Mouse (Mus musculus) heart, embryonic 16.5 days (tissue): Measurements from ENCODE around the gene Abhd17c. TPM values are rescaled to one million over a fixed set of nuclear protein-coding genes. Genes with fewer than 3 reads are reported as not detected.

ENCODE experiments used
- ATAC-seq: fragments of 200-750 bp; cut with Nextera tagmentation; replicated peaks from 2 replicates; pipeline ENCODE4 v1.8.0; 2017; ENCODE audit warnings: moderate number of reproducible peaks; ENCODE audit not compliant: insufficient read depth, low FRiP score; ENCODE audit errors: extremely low read depth
- H3K27ac ChIP-seq: fragments of 300-500 bp; sonication (generic); 2 replicates; pipeline ENCODE4 v1.5.1; 2014; ENCODE audit warnings: mild to moderate bottlenecking, low read length, control low read depth, moderate library complexity
- H3K27me3 ChIP-seq: fragments of 300-500 bp; sonication (generic); 2 replicates; pipeline ENCODE4 v1.6.1; 2014; ENCODE audit warnings: low read length, mixed read lengths; ENCODE audit not compliant: control insufficient read depth, insufficient read depth
- H3K36me3 ChIP-seq: fragments of 300-500 bp; sonication (generic); 2 replicates; pipeline ENCODE4 v1.6.1; 2014; ENCODE audit not compliant: control insufficient read depth, insufficient read depth
- H3K4me1 ChIP-seq: fragments of 300-500 bp; sonication (generic); 2 replicates; pipeline ENCODE4 v1.6.1; 2014; ENCODE audit warnings: low read length, mixed read lengths; ENCODE audit not compliant: control insufficient read depth, insufficient read depth
- H3K4me2 ChIP-seq: fragments of 300-500 bp; sonication (generic); 2 replicates; pipeline ENCODE4 v1.6.1; 2014; ENCODE audit warnings: low read depth, mild to moderate bottlenecking, control low read depth, low read length
- H3K4me3 ChIP-seq: fragments of 300-500 bp; sonication (generic); 2 replicates; pipeline ENCODE4 v1.5.1; 2014; ENCODE audit warnings: mild to moderate bottlenecking, control low read depth, low read length
- H3K9ac ChIP-seq: fragments of 300-500 bp; sonication (generic); 2 replicates; pipeline ENCODE4 v1.6.1; 2014; ENCODE audit warnings: low read length, control low read depth
- H3K9me3 ChIP-seq: fragments of 300-500 bp; sonication (generic); replicated peaks from 2 replicates; pipeline ENCODE4 v1.6.1; 2016; ENCODE audit warnings: low read length; ENCODE audit not compliant: control insufficient read depth
- WGBS: fragments of 180-500 bp; shearing (Covaris S2); extraction: QIAGEN DNeasy Blood & Tissue Kit; methylation state at CpG from one replicate; pipeline ENCODE4 v1.1.7; 2014; 5-methylcytosine and 5-hydroxymethylcytosine counted together
- polyA plus RNA-seq: library from polyadenylated mRNA; unstranded; fragments of >200 nt; fragmentation: Nextera tagmentation; extraction: Ambion mirVana; gene quantifications from 2 replicates; pipeline ENCODE4 v1.2.1, GENCODE M21; 2015

Abhd17c gene
- polyA plus RNA-seq, 1 experiment from 2014 or later = 14.5 TPM

GRCm38 (mm10) chr7:84147746-84148145 lies 3.9 kb downstream of the Abhd17c start:
- no peaks in the 10 kb centered on the region for H3K9me3 ChIP-seq
- WGBS = 71% methylated on average over 1 of the region's 1 CpGs
- no peak overlapping the region for H3K4me3 ChIP-seq
- no peak for ATAC-seq
- H3K27ac ChIP-seq = no peak overlapping the region
- H3K9ac ChIP-seq = no peak overlapping the region
- H3K4me1 ChIP-seq = peaks cover 68% of the 10 kb centered on the region
- 0 out of 2 replicates have a peak, but pooled peaks cover 3% of the 10 kb centered on the region for H3K36me3 ChIP-seq
- H3K4me2 ChIP-seq = no peak overlapping the region
- no peaks in the 10 kb centered on the region for H3K27me3 ChIP-seq

- H3K9ac ChIP-seq = no peak overlapping the region; the same call in 1 of the 2 replicates
- no peaks in the 10 kb centered on the region for H3K27me3 ChIP-seq
- peak overlapping the region; percentile 21 for H3K27ac ChIP-seq
- peaks cover 88% of the 10 kb centered on the region for H3K4me1 ChIP-seq
- 0 out of 2 replicates have a peak, but pooled peaks cover 3% of the 10 kb centered on the region for H3K36me3 ChIP-seq
- no peak for ATAC-seq
- H3K4me2 ChIP-seq = no peak overlapping the region
- 35% methylated on average over 2 of the region's 2 CpGs for WGBS
- no peak overlapping the region for H3K4me3 ChIP-seq
- H3K9me3 ChIP-seq = no peaks in the 10 kb centered on the region
Measured at GRCm38 (mm10) chr7:84145633-84146032, 6.1 kb downstream of the Abhd17c start.

GRCm38 (mm10) chr7:84142736-84143473 lies 8.8 kb downstream of the Abhd17c start:
- H3K27ac ChIP-seq = peak overlapping the region; percentile 34; the same call in 1 of the 2 replicates
- ATAC-seq = no peak
- H3K4me1 ChIP-seq = peaks cover 90% of the 10 kb centered on the region
- H3K27me3 ChIP-seq = no peaks in the 10 kb centered on the region
- H3K9ac ChIP-seq = no peak overlapping the region
- no peak overlapping the region for H3K4me2 ChIP-seq
- H3K36me3 ChIP-seq = no peaks in the 10 kb centered on the region
- H3K4me3 ChIP-seq = no peak overlapping the region
- 47% methylated on average over 7 of the region's 7 CpGs for WGBS
- H3K9me3 ChIP-seq = no peaks in the 10 kb centered on the region

GRCm38 (mm10) chr7:84142196-84142595 lies 9.5 kb downstream of the Abhd17c start:
- Histone ChIP-seq H3K27ac (no peak overlapping the region), H3K36me3 (no peaks in the 10 kb centered on the region), H3K4me1 (peaks cover 88% of the 10 kb centered on the region), H3K4me3 (no peak overlapping the region), H3K27me3 (no peaks in the 10 kb centered on the region), H3K9ac (no peak overlapping the region), H3K4me2 (no peak overlapping the region), H3K9me3 (no peaks in the 10 kb centered on the region)
- no peak for ATAC-seq
- whole genome bisulfite sequencing = 77% methylated on average over 4 of the region's 4 CpGs

GRCm38 (mm10) chr7:84139566-84139965 lies 12.1 kb downstream of the Abhd17c start:
- peak overlapping the region; percentile 41; the same call in 1 of the 2 replicates for H3K27ac ChIP-seq

GRCm38 (mm10) chr7:84138731-84139130 lies 13.0 kb downstream of the Abhd17c start:
- Histone ChIP-seq H3K4me2 (no peak overlapping the region), H3K4me1 (peaks cover 81% of the 10 kb centered on the region), H3K36me3 (no peaks in the 10 kb centered on the region), H3K4me3 (no peak overlapping the region), H3K27ac (peak overlapping the region; percentile 33; the same call in 1 of the 2 replicates), H3K9ac (0 out of 2 replicates have a peak overlapping the region, but pooled peaks have one; percentile 11), H3K27me3 (no peaks in the 10 kb centered on the region), H3K9me3 (no peaks in the 10 kb centered on the region)
- 43% methylated on average over 4 of the region's 4 CpGs for WGBS
- 0 out of 2 replicates have a peak, but pooled peaks have one; percentile 39 for ATAC-seq

More at GRCm38 (mm10) chr7:84139566-84139965, 12.1 kb downstream of the Abhd17c start:
- Histone ChIP-seq H3K9ac (no peak overlapping the region), H3K9me3 (no peaks in the 10 kb centered on the region), H3K4me3 (no peak overlapping the region), H3K27me3 (no peaks in the 10 kb centered on the region), H3K36me3 (no peaks in the 10 kb centered on the region), H3K4me1 (peaks cover 84% of the 10 kb centered on the region), H3K4me2 (no peak overlapping the region)
- ATAC-seq = no peak
- WGBS = 35% methylated on average over 4 of the region's 4 CpGs

GRCm38 (mm10) chr7:84137779-84138178 lies 13.9 kb downstream of the Abhd17c start:
- Histone ChIP-seq H3K9ac (no peak overlapping the region), H3K27ac (no peak overlapping the region), H3K9me3 (no peaks in the 10 kb centered on the region), H3K4me3 (no peak overlapping the region), H3K4me1 (peaks cover 79% of the 10 kb centered on the region), H3K4me2 (no peak overlapping the region), H3K36me3 (no peaks in the 10 kb centered on the region), H3K27me3 (no peaks in the 10 kb centered on the region)
- ATAC-seq = no peak
- WGBS = 64% methylated on average over 3 of the region's 3 CpGs

- peaks cover 76% of the 10 kb centered on the region for H3K4me1 ChIP-seq
- no peak overlapping the region for H3K4me3 ChIP-seq
- no peak for ATAC-seq
- H3K9me3 ChIP-seq = no peaks in the 10 kb centered on the region
- no peak overlapping the region for H3K9ac ChIP-seq
- no peaks in the 10 kb centered on the region for H3K36me3 ChIP-seq
- 48% methylated on average over 4 of the region's 4 CpGs for WGBS
- no peaks in the 10 kb centered on the region for H3K27me3 ChIP-seq
- H3K4me2 ChIP-seq = no peak overlapping the region
- H3K27ac ChIP-seq = no peak overlapping the region
Measured at GRCm38 (mm10) chr7:84135799-84136700, 15.6 kb downstream of the Abhd17c start.
